Mouse (Mus musculus) ZHBTc4 (cell line): ENCODE measurements around the gene Smg5.
"Not testable (repeated sequence)": the region's sequence is repeated elsewhere in the genome, so short reads cannot be mapped to it uniquely, and the experiment has no call there.

Experiments
- DNase-seq: peaks from one replicate; pipeline ENCODE4 v3.0.0-alpha.2; 2011; ENCODE audit warnings: low read depth, low spot score

The Smg5 gene

GRCm38 (mm10) chr3:88354396-88355165 lies 18.5 kb downstream of the Smg5 start:
- no peak for DNase-seq

- no peak for DNase-seq
These were observed 23.5 kb downstream of the Smg5 start for GRCm38 (mm10) chr3:88359584-88359983.

GRCm38 (mm10) chr3:88359989-88360388 lies 23.9 kb downstream of the Smg5 start:
- DNase-seq = no peak

GRCm38 (mm10) chr3:88361096-88361495 lies 25.0 kb downstream of the Smg5 start:
- DNase-seq = no peak

GRCm38 (mm10) chr3:88361612-88362313 lies 25.7 kb downstream of the Smg5 start:
- DNase-seq = no peak

- DNase-seq = no peak
These were observed 27.6 kb downstream of the Smg5 start for GRCm38 (mm10) chr3:88363700-88364099.

- DNase-seq = peak; percentile 94
These were observed 28.3 kb downstream of the Smg5 start, which contains the start of gene Paqr6 for GRCm38 (mm10) chr3:88364337-88364736. Gene Paqr6 (plus strand): TSS chr3:88364584.

DNA sequence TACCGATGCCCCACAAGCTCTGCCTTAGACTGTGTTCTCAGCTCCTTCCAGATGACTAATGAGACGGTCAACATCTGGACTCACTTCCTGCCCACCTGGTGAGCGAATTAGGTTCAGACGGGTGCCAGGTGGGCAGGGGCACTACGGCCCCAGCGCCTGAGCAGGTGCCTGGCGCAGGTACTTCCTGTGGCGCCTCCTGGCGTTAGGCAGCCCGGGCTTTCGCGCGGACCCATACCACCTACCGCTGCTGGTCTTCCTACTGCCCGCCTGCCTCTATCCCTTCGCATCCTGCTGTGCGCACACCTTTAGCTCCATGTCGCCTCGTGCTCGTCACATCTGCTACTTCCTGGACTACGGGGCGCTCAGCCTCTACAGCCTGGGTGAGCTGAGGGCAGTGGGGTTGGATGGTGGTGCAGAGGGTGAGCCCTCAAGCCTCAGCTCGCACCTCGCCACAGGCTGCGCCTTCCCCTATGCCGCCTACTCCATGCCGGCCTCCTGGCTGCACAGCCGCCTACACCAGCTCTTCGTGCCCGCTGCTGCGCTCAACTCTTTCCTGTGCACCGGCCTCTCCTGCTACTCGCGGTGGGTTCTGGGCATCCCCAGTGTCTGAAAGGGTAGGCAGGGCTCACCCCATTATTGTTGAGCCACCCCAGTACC lies 29.8 kb downstream of the Smg5 start:
- DNase-seq = peak; percentile 49

DNA sequence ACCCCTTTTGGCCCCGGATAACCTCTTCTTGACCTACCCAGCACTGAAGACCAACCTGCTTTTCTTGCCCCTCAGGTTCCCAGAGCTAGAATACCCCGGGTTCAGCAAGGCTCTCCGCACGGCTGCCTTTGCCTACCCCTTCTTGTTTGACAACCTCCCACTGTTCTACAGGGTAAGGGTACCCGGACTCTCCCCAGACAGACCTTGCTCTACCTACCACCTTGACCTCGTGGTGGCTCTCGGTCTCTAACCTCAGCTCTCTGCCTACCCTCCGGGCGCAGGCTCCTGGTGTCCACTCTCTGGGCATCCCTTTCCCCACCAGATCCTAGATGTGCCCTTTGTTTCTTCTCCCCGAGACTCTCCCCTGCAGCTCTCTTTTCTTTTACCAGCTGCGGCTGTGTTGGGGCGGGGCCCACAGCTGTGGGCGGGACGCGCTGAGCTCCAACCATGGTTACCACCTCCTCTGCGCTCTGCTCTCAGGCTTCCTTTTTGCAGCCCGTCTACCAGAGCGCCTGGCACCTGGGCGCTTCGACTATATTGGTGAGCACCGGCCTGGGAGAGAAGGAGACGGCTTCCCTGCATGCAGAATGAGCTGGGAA lies 30.9 kb downstream of the Smg5 start:
- DNase-seq = peak; percentile 63

- DNase-seq = not testable (repeated sequence)
These were observed 31.5 kb downstream of the Smg5 start for GRCm38 (mm10) chr3:88367517-88367916.

DNA sequence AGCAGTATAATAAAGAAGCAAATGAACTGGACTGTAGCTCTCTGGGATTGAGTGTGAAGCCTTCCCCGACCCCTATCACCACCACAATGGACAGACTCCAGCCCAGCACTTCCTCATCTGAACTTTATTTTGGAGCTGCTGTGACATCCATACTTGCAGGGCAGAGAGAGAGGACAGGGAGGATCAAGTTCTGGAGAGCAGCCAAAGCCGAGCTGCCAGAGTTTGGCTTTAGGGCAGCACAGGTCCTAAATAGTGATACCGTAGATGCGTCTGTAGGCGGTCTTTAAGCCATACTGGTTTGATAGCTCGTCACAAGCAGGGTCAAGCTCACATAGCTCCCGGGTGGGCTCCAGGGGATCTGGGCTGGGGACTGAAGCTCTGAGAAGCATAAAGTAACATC lies 32.5 kb downstream of the Smg5 start:
- DNase-seq = not testable (repeated sequence)

DNA sequence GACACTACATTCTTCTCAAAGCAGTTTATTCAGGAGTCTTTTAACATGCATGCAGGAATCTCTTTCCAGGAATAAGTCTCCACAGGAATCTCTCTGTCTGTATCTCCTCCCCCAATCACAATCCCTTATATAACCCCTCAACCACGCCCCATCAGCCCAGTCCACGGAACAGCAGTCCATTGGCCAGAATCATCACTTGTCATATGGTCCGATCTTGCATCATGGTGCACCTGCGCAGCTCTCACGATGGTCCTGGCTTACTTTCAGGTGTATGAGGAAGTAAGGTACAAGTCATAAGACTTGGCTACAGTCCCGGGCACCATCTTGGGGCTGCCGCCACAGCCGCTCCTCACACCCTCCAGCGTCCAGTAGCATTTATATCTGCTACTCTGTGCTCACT lies 36.6 kb downstream of the Smg5 start, which contains the start of gene Bglap3:
TSS of gene Bglap3 (minus strand) at position 101 of the 400 bp plus-strand sequence.
- not testable (repeated sequence) for DNase-seq

- DNase-seq = peak; percentile 79
These were observed 39.9 kb downstream of the Smg5 start for GRCm38 (mm10) chr3:88375750-88376626.

- DNase-seq = not testable (repeated sequence)
These were observed 40.6 kb downstream of the Smg5 start for GRCm38 (mm10) chr3:88376644-88377043.

- not testable (repeated sequence) for DNase-seq
These were observed 42.5 kb downstream of the Smg5 start, which contains the start of gene Bglap2 for GRCm38 (mm10) chr3:88378599-88378998. Gene Bglap2 (minus strand): TSS chr3:88378699.

- DNase-seq = peak; percentile 74
These were observed 45.6 kb downstream of the Smg5 start for GRCm38 (mm10) chr3:88381389-88382315.

GRCm38 (mm10) chr3:88382383-88382782 lies 46.3 kb downstream of the Smg5 start:
- DNase-seq = not testable (repeated sequence)

GRCm38 (mm10) chr3:88384364-88384763 lies 48.3 kb downstream of the Smg5 start, which contains the start of gene Bglap:
Gene Bglap (minus strand): TSS chr3:88384464.
- DNase-seq = no peak

DNA sequence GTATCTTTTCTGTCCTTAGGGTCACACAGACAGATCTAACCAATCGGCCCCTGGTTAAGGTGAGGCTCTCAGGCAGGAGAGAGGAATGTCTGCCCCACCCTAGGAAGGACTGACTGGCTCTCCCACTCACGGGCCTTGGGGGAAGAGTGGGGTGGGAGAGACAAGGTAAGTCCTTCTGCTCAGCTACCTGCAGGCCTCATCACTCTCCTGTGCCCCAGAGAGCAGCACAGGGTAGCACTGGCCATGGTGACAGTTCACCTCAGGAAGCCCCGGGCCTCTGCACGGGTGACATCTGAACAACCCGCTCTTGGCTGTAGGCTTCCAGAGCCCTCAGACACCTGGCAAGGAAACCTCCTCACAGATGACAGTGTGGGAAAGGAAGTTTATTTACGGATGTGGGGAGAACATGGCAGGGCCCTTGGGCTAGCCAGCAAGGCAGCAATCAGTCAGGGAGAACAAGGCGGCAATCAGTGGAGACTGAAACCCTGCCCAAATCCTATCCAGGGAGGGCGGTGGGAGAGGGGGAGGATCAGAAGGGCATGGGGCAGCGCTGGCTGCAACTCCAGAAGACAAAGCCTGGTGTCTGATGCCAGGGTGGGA lies 57.8 kb downstream of the Smg5 start:
- no peak for DNase-seq
